Mouse (Mus musculus) urinary bladder, postnatal 10 days (tissue): Measurements from ENCODE around the gene Apc2.
"Not testable (repeated sequence)": the region's sequence is repeated elsewhere in the genome, so short reads cannot be mapped to it uniquely, and the experiment has no call there.

ENCODE experiments used
- DNase-seq: peaks from one replicate; pipeline ENCODE4 v3.0.0; 2022; ENCODE audit warnings: low spot score

The Apc2 gene

GRCm38 (mm10) chr10:80343425-80343895 is 47.7 kb downstream of the Apc2 start:
- no peak for DNase-seq

GRCm38 (mm10) chr10:80344131-80344661 is 48.4 kb downstream of the Apc2 start:
- DNase-seq, result no peak

- no peak for DNase-seq
These were observed 49.3 kb downstream of the Apc2 start for GRCm38 (mm10) chr10:80345122-80345521.

- not testable (repeated sequence) for DNase-seq
These were observed 50.2 kb downstream of the Apc2 start for GRCm38 (mm10) chr10:80345929-80346328.

GRCm38 (mm10) chr10:80347514-80347967 is 51.8 kb downstream of the Apc2 start:
- DNase-seq, result no peak

GRCm38 (mm10) chr10:80348244-80348781 is 52.5 kb downstream of the Apc2 start, which contains the start of gene Adamtsl5:
TSS of gene Adamtsl5 (minus strand) at chr10:80348412.
- no peak for DNase-seq

GRCm38 (mm10) chr10:80348981-80349380 is 53.2 kb downstream of the Apc2 start:
- no peak for DNase-seq

- DNase-seq, result peak; percentile 76
These were observed 54.5 kb downstream of the Apc2 start for GRCm38 (mm10) chr10:80350292-80350691.

- no peak for DNase-seq
These were observed 56.1 kb downstream of the Apc2 start for GRCm38 (mm10) chr10:80351896-80352295.

GRCm38 (mm10) chr10:80352727-80353126 is 57.0 kb downstream of the Apc2 start:
- DNase-seq, result no peak

- no peak for DNase-seq
These were observed 59.7 kb downstream of the Apc2 start for GRCm38 (mm10) chr10:80355431-80355830.

GRCm38 (mm10) chr10:80356001-80356682 is 60.4 kb downstream of the Apc2 start, which contains the start of gene Plk5:
TSS of gene Plk5 (plus strand) at chr10:80356459.
- DNase-seq, result no peak

GRCm38 (mm10) chr10:80356737-80357136 is 61.0 kb downstream of the Apc2 start:
- DNase-seq, result no peak

GRCm38 (mm10) chr10:80357336-80357735 is 61.6 kb downstream of the Apc2 start:
- DNase-seq, result no peak

GRCm38 (mm10) chr10:80357994-80358639 is 62.3 kb downstream of the Apc2 start:
- no peak for DNase-seq

GRCm38 (mm10) chr10:80363734-80364133 is 68.0 kb downstream of the Apc2 start:
- DNase-seq, result no peak

GRCm38 (mm10) chr10:80365736-80366135 is 70.0 kb downstream of the Apc2 start:
- no peak for DNase-seq
